Mouse (Mus musculus): ENCODE results near the gene Sin3b. TPM values are rescaled to one million over a fixed set of nuclear protein-coding genes. Genes with fewer than 3 reads are reported as not detected.

The Sin3b gene
- polyA plus RNA-seq, 1 experiment from 2014 or later = 151 TPM

DNA sequence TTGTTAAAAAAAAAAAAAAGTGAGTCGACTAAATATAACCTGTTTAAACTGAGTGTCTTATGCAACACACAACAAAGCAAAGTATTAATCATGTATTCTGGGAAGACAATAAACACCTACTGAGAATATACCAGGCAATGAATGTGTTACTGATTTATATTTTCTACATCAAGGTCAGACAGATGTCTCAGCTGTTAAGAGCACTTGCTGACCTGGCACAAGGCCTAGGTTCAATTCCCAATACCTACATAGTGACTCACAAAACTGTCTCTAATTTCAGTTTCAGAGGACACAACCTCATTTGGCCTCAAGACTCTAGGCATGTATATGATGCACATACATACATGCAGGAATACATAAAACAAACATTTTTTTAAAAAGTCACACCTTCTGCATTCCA lies 54.7 kb downstream of the Sin3b start:
- Histone ChIP-seq H3K4me3 (no peak overlapping the region), H3K9me3 (replicated peaks) (no peaks in the 10 kb centered on the region), H3K4me2 (no peak overlapping the region), H3K36me3 (no peaks in the 10 kb centered on the region), H3K27ac (ENCODE audit: poor library complexity, severe bottlenecking) (no peak overlapping the region), H3K27me3 (replicated peaks) (no peaks in the 10 kb centered on the region), H3K9ac (no peak overlapping the region), H3K4me1 (replicated peaks) (no peaks in the 10 kb centered on the region)
- WGBS = 86% methylated on average over 1 of the region's 1 CpGs
- ATAC-seq (ENCODE audit: insufficient number of reproducible peaks, low FRiP score) = no peak

DNA sequence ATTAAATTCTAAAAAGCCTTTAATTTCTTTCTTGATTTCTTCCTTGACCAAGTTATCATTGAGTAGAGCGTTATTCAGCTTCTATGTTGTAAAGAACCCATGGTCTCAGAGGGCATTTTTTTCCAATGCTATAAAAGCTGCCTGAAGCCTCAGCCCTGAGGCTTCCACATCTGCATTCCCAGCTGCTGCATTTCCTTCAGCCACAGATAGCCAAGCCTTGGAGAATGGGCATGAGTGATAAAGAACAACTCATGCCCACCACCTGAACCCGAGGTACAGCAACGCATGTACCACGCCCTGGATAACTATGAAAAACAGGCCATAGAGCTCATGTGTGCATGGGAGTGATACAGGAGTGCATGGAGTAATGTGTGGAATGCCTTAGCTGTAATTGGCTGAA lies 57.6 kb downstream of the Sin3b start:
- Histone ChIP-seq H3K27ac (ENCODE audit: poor library complexity, severe bottlenecking) (no peak overlapping the region), H3K9me3 (replicated peaks) (no peaks in the 10 kb centered on the region), H3K4me3 (no peak overlapping the region), H3K9ac (no peak overlapping the region), H3K4me1 (replicated peaks) (no peaks in the 10 kb centered on the region), H3K27me3 (replicated peaks) (no peaks in the 10 kb centered on the region), H3K36me3 (no peaks in the 10 kb centered on the region), H3K4me2 (no peak overlapping the region)
- ATAC-seq (ENCODE audit: insufficient number of reproducible peaks, low FRiP score) = no peak
- 86% methylated on average over 4 of the region's 4 CpGs for WGBS

DNA sequence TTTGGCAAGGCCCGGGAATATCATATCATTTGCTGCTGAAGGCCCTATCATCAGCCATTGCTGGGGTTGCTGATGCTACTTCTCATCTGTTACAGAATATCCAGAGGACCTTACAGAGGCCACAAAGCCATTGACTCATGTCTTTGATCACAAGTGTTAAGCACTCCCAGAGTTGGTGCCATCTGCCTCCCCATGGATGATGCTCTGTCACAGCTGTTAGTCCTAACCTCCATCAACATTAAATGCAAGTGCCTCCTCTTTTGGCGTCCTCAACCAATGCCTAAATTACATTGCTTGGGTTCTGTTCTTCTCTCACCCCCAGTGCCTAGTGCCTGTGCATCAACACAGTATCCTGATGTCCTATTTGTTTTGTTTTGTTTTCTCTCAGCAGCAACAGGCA lies 78.5 kb downstream of the Sin3b start:
- ATAC-seq (ENCODE audit: insufficient number of reproducible peaks, low FRiP score) = no peak
- Histone ChIP-seq H3K9me3 (replicated peaks) (no peaks in the 10 kb centered on the region), H3K4me1 (replicated peaks) (no peaks in the 10 kb centered on the region), H3K4me3 (no peak overlapping the region), H3K36me3 (no peaks in the 10 kb centered on the region), H3K27me3 (replicated peaks) (no peaks in the 10 kb centered on the region), H3K9ac (no peak overlapping the region), H3K4me2 (no peak overlapping the region), H3K27ac (ENCODE audit: poor library complexity, severe bottlenecking) (no peak overlapping the region)
- WGBS = 75% methylated on average over 2 of the region's 2 CpGs

Small RNA genes lying within 50 kb of the gene (microRNA-seq; reads per million reads assigned to microRNA genes)
- not detected for gene Gm26237

Other genes starting within 250 kb of the Sin3b start
- gene Cherp, start 248.1 kb upstream of the Sin3b start, polyA plus RNA-seq (2016; fragmentation: Nextera tagmentation; extraction: Ambion mirVana) = 57.2 and 60.6 TPM in 2 replicates
- gene Slc35e1, start 230.7 kb upstream of the Sin3b start, polyA plus RNA-seq (2016; fragmentation: Nextera tagmentation; extraction: Ambion mirVana) = 22.5 and 23.6 TPM in 2 replicates
- 10.6 and 11.7 TPM in 2 replicates for gene Med26, start 175.0 kb upstream of the Sin3b start, polyA plus RNA-seq (2016; fragmentation: Nextera tagmentation; extraction: Ambion mirVana)
- 109 TPM in 2 replicates for gene Smim7, start 152.2 kb upstream of the Sin3b start, polyA plus RNA-seq (2016; fragmentation: Nextera tagmentation; extraction: Ambion mirVana)
- gene Tmem38a, start 151.2 kb upstream of the Sin3b start, polyA plus RNA-seq (2016; fragmentation: Nextera tagmentation; extraction: Ambion mirVana) = 53.2 and 53.8 TPM in 2 replicates
- gene Nwd1, start 76.6 kb upstream of the Sin3b start, polyA plus RNA-seq (2016; fragmentation: Nextera tagmentation; extraction: Ambion mirVana) = 0.13 and 0.15 TPM in 2 replicates
- gene F2rl3, start 38.6 kb downstream of the Sin3b start, polyA plus RNA-seq (2016; fragmentation: Nextera tagmentation; extraction: Ambion mirVana) = 0.54 and 0.91 TPM in 2 replicates